Mouse (Mus musculus): ENCODE measurements around the gene Ppp1r12c.

DNA sequence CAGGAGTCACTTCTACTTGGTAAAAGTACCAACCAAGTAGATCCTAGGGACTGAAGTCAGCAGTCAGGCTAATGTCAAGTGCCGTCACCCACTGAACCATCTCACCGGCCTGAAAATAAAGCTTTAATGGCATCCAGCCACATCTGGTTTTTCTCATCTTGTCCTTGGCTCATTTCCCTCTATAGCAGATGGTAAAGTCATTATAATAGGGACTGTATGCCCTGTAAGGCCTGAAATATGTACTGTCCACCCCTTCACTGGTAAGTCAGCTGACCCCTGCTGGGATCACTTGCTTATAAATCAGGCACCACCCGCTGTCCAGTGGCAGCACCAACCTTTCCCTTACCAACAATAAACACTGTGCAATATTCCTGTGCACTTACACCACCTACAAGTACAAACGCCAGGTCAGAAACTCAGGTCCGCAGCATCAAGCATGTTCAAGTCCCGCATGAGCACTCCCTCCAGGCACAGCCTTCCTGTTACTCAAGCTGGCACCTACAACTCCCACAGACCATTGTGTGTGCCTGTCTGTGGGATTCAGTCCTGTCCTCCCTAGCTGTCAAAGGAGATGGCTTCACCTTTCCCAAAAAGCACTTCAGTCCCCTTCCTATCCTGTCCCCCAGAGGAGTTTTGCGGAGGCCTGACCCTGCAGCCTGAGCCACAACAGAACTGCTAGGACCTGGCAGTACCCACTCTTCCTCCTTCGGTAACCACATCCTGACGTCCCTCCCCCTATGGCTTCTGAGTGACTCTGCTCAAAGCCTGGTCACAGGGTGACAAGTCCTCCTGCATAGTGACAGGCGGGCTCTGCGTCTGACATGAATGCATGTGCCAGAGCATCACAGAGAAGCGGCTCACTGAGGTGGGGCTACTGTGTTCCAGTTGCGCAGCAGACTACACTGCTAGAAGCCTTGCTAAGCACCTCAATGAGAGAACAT lies 8.9 kb downstream of the Ppp1r12c start:
- TF ChIP-seq MAX (IDR thresholded peaks at IDR 0.05) (no peak), CTCF (IDR thresholded peaks at IDR 0.05; ENCODE audit: control insufficient read depth, insufficient read depth, insufficient read length) (no peak)

Data from C2C12 (cell line).